Mouse (Mus musculus) thymus, postnatal 4 days (tissue): ENCODE measurements around the gene Abcd2.

ENCODE experiments used
- DNase-seq: peaks from one replicate; pipeline ENCODE4 v3.0.0; 2021

The Abcd2 gene

DNA sequence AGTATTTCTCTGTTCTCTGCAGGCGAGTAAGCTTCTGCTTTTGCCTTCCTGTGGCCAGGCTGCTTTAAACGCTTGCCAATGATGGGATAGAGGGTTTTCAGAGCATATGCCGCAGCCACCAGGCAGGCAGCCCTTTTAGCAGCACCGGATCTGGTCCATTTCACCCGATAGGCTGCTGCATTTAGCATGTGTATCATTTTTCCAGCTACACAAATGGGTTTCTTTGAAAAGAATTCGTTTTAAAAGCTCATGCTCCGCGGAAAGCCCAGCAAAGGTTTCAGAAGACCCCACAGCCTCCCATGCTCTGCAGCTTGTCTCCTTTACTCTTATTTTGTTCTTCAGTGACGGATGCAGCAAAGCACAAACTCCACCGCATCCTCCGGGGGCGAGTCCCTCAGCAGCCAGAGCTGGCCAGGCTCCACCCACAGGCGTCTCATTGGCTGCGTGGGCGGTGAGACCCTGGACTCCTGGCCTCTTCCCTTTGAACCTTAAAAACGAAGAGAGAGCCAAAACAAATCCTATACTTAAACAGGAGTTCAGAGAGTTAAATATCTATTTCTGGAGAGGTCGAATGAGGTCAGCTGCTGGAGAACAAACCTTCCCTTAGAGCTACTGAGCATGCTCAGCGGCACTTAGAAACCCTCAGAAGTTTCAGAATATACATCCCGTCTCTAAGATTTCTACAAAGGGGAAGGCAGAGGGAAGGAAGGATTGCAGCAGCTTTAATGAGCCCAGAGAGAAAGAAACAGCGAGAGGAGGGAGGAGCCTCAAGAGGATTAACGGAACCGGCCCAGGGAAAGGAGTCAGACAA, at the start of gene Abcd2:
TSS of gene Abcd2 (minus strand) at position 388 of the 811 bp plus-strand sequence.
- peak; percentile 43 for DNase-seq

GRCm38 (mm10) chr15:91240683-91241335, 49.2 kb upstream of the Abcd2 start:
- DNase-seq, result no peak

DNA sequence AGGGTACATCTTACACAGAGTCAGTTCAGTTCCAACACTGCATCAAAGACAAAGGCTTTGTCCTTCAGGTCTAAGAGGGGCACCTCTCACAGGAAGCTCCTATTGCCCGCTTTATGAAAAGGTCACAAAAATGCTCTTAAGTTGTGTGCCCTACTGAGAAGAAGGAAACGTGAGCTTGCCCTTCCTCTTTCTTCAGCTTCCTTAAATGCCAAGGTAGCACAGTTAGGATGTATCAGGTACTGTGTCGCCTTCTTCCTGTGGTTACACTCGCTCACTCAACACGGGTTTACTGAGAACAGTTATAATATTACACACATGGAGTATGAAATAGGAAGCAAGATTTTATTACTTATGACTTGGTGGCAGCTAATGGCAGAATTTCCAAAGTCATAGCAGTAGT, 45.7 kb upstream of the Abcd2 start:
- no peak for DNase-seq

DNA sequence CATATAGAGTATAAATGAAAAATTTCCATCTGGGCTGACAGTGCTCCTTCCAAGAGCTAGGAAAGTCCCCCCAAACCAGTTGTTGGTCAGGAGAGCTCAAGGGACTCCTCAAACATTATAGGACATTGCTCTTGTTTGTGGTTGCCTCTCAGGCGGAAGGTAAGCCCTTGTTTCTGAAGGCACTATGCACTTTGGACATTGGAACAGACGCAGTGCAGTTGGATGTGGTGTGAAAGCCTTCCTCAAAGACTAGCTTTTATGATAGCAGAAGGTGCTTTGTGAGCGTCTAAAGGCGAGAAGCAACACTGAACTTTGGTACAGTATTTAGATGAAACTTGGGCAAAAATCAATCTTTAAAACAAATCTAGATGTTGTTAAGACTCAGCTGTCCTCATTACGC, 14.9 kb upstream of the Abcd2 start:
- DNase-seq, result no peak

GRCm38 (mm10) chr15:91203521-91203920, 11.9 kb upstream of the Abcd2 start:
- DNase-seq, result no peak

- no peak for DNase-seq
Observed at GRCm38 (mm10) chr15:91202486-91202885, 10.9 kb upstream of the Abcd2 start.

DNA sequence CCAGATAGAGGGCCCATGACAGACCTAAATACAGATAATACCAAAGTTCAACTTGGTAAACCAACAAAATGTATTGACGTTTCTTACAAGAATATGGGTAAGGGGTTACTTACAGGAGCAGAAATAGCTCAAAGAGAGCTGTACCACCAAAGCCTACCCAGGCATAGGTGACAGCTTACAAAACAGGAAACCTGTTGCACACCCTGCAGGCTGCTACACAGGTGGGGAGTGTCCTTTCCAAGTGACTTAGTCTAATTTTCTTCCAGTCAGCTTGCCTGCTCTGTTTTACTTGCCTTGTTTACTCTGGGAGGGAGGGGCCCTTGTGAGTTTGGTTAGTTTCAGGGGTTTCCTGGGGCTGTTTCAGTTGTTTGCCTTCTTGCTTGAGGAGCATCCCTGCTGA, 9.2 kb upstream of the Abcd2 start:
- DNase-seq, result no peak

- DNase-seq, result no peak
Observed at GRCm38 (mm10) chr15:91199256-91199905, 7.8 kb upstream of the Abcd2 start, which contains the start of gene CN725425. Gene CN725425 (plus strand): TSS chr15:91199494.

DNA sequence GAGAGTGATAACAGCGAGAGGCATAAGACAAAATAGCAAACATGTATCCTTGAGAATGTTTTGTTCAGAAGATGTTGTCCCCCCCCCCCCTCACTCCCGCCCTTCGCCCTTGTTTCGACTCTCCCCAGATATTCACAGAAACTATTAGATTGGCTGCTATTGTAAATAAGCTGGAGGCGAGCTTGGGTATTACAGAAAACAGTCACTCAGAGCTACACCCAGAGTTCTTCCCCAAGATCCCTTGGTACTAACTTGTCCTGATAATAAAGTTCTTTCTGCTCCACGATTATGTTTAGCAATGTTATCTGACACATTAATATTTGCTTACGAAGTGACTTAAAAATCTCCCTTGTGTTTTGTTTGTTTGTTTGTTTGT, 612 bp upstream of the Abcd2 start:
- DNase-seq, result no peak

- DNase-seq, result no peak
Observed at GRCm38 (mm10) chr15:91190519-91191207, 936 bp downstream of the Abcd2 start.

DNA sequence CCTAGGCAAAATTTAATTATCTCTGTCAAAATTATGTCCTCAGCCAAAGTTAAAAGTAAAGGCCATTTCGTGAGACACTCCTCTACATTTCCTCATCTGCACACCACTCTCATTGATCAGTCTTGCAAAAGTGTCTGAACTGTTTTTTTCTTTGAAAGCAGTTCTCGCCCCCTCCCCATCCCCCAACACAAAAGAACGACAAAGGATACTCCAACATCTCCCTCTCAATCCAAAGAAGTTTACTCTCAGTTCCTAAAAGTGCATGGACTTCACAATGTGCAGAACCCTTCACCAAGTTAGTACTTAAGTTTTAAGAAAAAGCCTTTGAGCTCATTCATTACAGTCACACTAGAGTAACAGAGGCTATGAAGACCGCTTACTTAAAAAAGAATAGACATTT, 1.6 kb downstream of the Abcd2 start:
- no peak for DNase-seq

- DNase-seq, result no peak
Observed at GRCm38 (mm10) chr15:91186358-91186757, 5.2 kb downstream of the Abcd2 start.

DNA sequence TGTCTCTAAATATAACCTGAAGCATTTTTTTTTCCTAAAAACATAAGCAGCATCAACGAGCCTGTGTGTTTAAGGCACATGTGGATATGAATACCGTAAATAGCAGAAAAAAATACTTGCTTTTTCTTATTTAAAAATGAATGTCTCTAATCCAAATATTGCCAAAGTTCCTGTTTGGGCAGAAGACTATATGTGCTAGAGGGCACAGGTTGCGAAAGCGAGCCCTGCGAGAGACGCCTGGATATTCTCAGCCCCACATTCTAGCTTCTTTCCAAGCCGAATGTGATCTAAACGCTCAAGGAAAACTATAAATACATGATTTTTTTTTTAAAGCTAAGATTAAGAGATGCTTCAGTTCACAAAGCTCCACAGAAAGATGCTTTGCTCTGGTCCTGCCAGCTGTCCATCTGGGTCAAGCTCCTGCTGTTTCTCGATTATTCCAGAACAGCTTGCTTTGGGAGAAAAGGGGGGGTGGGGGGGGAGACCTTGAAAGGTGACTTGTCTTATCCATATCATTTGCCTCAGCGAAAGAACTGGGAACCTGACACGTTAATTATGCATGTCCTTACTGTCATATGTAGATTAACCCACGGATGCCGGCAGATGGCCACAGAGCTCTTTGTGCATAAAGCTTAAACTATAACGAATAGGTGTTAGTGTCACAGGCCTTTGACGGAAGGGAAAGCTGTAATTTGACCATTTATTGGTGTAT, 11.5 kb downstream of the Abcd2 start:
- DNase-seq, result no peak

DNA sequence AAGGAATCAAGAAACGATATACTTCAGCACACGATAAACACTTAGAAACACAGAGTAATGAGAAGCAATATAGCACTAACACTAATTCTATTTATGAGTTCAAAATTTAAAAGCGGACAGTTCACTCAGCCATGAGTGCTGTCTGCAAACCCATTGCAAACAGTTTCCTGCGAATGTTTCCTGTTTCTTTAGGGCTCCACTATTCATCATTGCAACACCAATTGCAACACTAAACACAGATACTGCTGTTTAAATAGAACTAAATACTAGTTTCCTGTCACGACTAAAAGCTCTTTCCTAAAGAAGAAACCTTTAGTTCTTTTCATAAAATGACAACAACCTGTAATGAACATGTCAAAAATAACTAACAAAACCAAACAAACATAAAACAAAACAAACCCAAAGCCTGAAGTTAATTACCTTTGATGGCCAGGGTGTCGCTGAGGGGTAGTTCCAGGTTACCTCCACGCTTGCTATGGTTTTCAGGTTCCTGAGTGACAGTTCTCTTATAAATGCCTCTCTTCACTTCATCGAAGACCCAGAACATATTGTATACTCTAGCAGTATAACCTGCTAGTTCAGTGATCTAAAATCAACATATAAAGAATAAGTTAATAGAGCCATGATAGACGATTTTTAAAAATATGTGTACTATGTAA, 12.8 kb downstream of the Abcd2 start:
- DNase-seq, result no peak

GRCm38 (mm10) chr15:91172193-91172592, 19.4 kb downstream of the Abcd2 start:
- no peak for DNase-seq

GRCm38 (mm10) chr15:91171332-91171731, 20.3 kb downstream of the Abcd2 start:
- no peak for DNase-seq

DNA sequence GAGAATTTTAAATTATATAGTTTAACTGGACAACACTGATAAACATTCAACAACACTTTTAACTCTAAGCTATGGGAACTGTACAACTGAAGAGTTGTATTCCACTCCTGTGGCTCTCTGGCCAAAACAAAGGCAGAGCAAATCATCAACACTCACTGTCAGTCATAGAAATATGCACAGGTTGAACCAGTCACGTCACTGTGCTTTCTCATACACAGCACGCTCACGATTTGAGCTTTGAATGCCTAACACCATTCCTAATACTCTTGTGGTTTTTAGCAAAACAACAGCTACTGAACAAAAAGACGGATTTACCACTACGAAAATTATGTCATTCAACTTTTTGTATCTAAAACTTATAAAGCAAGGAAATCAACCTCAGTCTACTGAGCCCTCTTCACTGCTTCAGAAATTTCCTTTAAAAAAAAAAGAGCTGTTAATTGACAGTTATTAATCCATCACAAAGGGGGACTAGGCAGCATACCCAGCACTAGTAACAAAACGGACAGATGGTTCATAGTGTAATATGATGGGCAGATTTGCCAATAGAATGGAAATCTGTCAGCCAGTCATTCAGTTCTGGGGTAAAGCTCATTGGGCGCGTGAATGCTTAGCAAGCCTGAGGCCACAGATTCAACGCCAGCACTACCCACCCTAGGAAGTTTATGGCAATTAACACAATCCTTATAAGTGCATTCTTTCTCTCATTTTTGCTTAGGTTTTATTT, 20.8 kb downstream of the Abcd2 start:
- no peak for DNase-seq

DNA sequence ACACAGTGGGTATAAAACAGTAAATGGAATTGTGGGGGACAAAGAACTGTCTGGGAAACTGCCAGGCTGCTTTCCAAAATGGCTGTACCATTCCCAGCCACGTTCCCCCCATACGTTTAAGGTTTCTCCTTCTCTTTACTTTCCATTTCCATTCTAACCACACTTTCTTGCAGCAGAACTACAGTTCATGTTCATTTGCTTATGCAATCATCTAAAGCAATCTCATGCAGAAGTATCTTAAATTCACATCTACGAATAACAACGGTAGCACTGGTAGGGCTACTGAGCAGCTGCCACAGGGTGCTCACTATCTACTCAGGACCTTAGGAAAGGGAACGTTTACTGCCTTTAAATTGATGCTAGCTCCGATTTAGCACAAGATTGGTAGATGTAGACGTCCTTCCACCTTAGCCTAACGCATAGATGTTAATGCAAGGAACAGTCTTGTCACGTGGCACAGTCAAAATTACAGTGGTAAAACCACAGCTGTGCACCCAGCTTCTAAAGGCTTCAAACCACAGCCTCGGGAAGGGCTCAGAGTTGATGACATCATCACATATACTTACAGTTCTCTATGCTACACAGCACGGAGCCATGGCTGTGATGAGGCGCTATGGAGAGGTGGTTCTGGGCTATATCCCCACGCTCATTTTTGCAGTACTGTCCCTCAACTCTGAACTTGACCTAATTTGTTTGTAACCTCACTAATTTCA, 23.6 kb downstream of the Abcd2 start:
- no peak for DNase-seq

GRCm38 (mm10) chr15:91165021-91165420, 26.6 kb downstream of the Abcd2 start:
- no peak for DNase-seq

DNA sequence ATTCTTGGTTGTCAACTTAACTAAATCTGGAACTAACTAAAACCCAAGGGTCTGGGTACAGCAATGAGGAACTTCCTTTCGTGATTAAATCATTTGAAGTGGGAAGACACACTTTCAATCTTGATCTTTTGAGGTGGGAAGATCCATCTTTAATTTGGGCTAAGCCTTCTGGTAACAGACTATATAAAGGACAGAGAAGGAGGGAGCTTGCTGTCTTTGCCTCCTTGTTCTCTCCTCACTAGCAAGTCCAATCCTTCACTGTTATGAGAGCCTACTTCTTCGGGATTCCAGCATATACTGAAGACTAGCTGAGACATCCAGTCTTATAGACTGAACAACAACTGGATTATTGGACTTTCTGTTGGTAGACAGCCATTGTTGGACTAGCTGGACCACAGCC, 28.1 kb downstream of the Abcd2 start:
- DNase-seq, result no peak

- DNase-seq, result no peak
Observed at GRCm38 (mm10) chr15:91161153-91161552, 30.4 kb downstream of the Abcd2 start.
